Mouse (Mus musculus) cerebellum, adult 11 months (tissue): ENCODE results near the gene Umad1.
A peak's percentile ranks its signal among the peaks of the same experiment; 100 is the strongest.

ENCODE experiments used
- DNase-seq: peaks from one replicate; pipeline ENCODE4 v3.0.0; 2022

Gene Umad1

GRCm38 (mm10) chr6:8259004-8259666, at the start of gene Umad1, which contains the start of the genes Rpa3 and Gm45062:
TSS of gene Umad1 (plus strand) at chr6:8259288.
TSS of gene Rpa3 (minus strand) at chr6:8259173.
TSS of gene Gm45062 (plus strand) at chr6:8259450.
- peak; percentile 97 for DNase-seq

- DNase-seq: peak; percentile 25
Observed at GRCm38 (mm10) chr6:8209866-8210186, 49.3 kb upstream of the Umad1 start.

GRCm38 (mm10) chr6:8210661-8211060, 48.4 kb upstream of the Umad1 start:
- DNase-seq: no peak

- DNase-seq: no peak
Observed at GRCm38 (mm10) chr6:8227035-8227434, 32.1 kb upstream of the Umad1 start.

GRCm38 (mm10) chr6:8228596-8228995, 30.5 kb upstream of the Umad1 start:
- DNase-seq: no peak

- no peak for DNase-seq
Observed at GRCm38 (mm10) chr6:8258316-8258715, 772 bp upstream of the Umad1 start.

GRCm38 (mm10) chr6:8259667-8260044, 568 bp downstream of the Umad1 start:
- DNase-seq: no peak

GRCm38 (mm10) chr6:8271047-8271446, 12.0 kb downstream of the Umad1 start:
- no peak for DNase-seq

GRCm38 (mm10) chr6:8274387-8275054, 15.4 kb downstream of the Umad1 start:
- peak; percentile 24 for DNase-seq

- DNase-seq: peak; percentile 68
Observed at GRCm38 (mm10) chr6:8275098-8275497, 16.0 kb downstream of the Umad1 start.

GRCm38 (mm10) chr6:8276431-8276830, 17.3 kb downstream of the Umad1 start:
- DNase-seq: no peak

GRCm38 (mm10) chr6:8278426-8279002, 19.4 kb downstream of the Umad1 start:
- DNase-seq: no peak

GRCm38 (mm10) chr6:8283255-8283654, 24.2 kb downstream of the Umad1 start:
- DNase-seq: no peak

GRCm38 (mm10) chr6:8285401-8285960, 26.4 kb downstream of the Umad1 start:
- no peak for DNase-seq

- DNase-seq: no peak
Observed at GRCm38 (mm10) chr6:8286146-8286545, 27.1 kb downstream of the Umad1 start.

GRCm38 (mm10) chr6:8288755-8289580, 29.9 kb downstream of the Umad1 start:
- no peak for DNase-seq

- DNase-seq: no peak
Observed at GRCm38 (mm10) chr6:8294048-8294784, 35.1 kb downstream of the Umad1 start.

- DNase-seq: no peak
Observed at GRCm38 (mm10) chr6:8299066-8299863, 40.2 kb downstream of the Umad1 start.

- no peak for DNase-seq
Observed at GRCm38 (mm10) chr6:8307878-8308775, 49.0 kb downstream of the Umad1 start.

GRCm38 (mm10) chr6:8312554-8312953, 53.5 kb downstream of the Umad1 start:
- no peak for DNase-seq
